Mouse (Mus musculus) liver, adult (tissue): ENCODE results near the gene Olfr1254.

Source experiments
- GATA4 ChIP-seq: IDR thresholded peaks from 2 replicates; pipeline ENCODE4 v1.6.1; 2014; ENCODE audit warnings: mild to moderate bottlenecking, low read length; ENCODE audit not compliant: insufficient replicate concordance

Gene Olfr1254

GRCm38 (mm10) chr2:89793519-89793918 is at the start of gene Olfr1254:
Olfr1254 (minus strand) TSS chr2:89793619.
- no peak for TF ChIP-seq GATA4

DNA sequence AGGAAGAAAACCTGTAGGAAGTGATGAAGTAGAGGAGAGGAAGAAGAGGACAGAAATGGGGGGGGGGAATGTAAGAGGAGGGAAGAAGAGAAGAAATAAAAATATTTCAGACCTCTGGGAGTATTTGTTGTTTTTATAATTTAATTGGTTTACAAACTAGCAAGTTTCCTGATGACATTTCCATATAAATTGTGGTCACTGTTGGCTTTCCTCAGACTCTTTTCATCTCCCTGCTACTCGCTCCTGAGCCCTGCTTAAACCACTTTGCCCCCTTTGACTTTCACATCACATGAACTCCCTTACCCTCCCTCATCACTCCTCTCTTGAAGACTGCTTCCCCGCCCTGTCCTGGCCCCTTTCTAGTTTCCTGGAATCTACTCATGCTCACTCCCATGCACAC is 48.0 kb upstream of the Olfr1254 start, which contains the start of gene Olfr1256:
Olfr1256 (minus strand) TSS at position 101 of the 400 bp plus-strand sequence.
- TF ChIP-seq GATA4, result no peak

- no peak for TF ChIP-seq GATA4
These were observed 26.8 kb upstream of the Olfr1254 start for GRCm38 (mm10) chr2:89820216-89820615.

DNA sequence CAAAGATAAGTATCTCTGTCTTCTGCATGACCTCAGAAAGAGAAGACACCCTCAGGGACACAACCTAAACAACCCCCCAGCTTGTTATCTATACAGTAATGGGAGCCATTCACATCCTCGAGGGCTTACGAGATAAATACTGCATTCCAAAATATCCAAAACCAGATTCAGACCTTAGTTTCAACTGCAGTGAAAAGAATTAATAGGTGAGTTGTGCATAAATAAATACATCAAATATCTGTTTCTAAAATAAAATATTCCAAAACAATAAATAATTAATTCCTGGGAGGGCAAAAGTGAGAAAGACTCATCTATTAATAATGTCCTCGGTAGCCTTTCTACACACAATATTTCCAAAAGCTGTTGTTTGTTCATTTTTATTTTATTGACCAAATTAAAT is 18.3 kb upstream of the Olfr1254 start, which contains the start of gene Olfr1255:
Olfr1255 (plus strand) TSS at position 301 of the 400 bp plus-strand sequence.
- TF ChIP-seq GATA4, result no peak

GRCm38 (mm10) chr2:89810751-89811150 is 17.3 kb upstream of the Olfr1254 start:
- no peak for TF ChIP-seq GATA4

GRCm38 (mm10) chr2:89799583-89799982 is 6.2 kb upstream of the Olfr1254 start:
- no peak for TF ChIP-seq GATA4

- no peak for TF ChIP-seq GATA4
These were observed 36.4 kb downstream of the Olfr1254 start, which contains the start of gene Olfr1253 for GRCm38 (mm10) chr2:89756990-89757389. Olfr1253 (minus strand) TSS chr2:89757090.
